Mouse (Mus musculus): ENCODE data around the gene Calcb. TPM values are rescaled to one million over a fixed set of nuclear protein-coding genes. Genes with fewer than 3 reads are reported as not detected.
A peak's percentile ranks its signal among the peaks of the same experiment; 100 is the strongest.
"Not testable (repeated sequence)": the region's sequence is repeated elsewhere in the genome, so short reads cannot be mapped to it uniquely, and the experiment has no call there.

Gene Calcb
- polyA plus RNA-seq (2012; rRNA removed): 1.0 and 1.9 TPM in 2 replicates

DNA sequence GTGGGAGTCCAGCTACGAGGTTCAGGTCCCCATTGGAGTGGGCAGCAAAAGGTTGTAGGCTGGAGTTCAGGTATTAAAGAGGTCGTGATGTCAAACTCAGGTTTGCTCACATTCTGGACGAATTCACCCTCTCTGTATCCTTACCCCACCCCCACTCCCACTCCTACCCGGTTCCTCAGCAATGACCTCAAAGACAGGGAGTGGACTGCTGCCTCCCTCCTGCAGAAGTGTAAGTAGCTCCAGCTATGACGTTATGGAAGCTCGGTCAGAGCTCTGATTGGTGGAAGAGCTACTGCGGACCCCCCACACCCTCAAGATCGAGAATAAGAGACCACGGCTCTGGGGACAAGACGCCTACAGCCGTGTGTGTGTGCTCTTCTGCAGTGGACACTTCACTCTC is at the start of gene Calcb:
Gene Calcb (plus strand): TSS at position 344 of the 400 bp plus-strand sequence.
- WGBS: 5% methylated on average over 11 of the region's 11 CpGs

DNA sequence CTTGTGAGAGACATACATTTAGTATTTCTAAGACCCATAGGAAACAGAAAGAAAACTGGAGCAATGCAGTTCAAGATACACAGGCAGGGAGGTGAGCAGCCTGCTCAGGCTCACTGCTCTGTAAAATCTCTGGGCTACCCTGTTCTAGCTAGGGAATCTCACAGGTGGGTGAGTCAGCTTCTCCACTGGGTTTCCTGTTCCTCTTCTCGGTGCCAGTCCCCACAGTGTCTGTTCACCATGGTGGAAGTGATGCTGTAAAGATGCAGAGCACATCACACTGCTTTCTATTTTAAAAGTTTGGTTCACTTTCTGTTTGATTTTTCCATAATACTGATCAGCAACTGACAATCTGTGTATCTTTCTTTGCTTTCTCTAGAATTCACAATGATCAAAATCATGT is 47.0 kb upstream of the Calcb start:
- no peak for DNase-seq
- H3K4me1 ChIP-seq (ENCODE audit: control insufficient read depth, insufficient read depth, low read length): no peaks in the 10 kb centered on the region
- TF ChIP-seq CTCF (IDR thresholded peaks at IDR 0.05; ENCODE audit: insufficient read depth, low read length) (no peak), POLR2A (IDR thresholded peaks at IDR 0.05; ENCODE audit: borderline replicate concordance, extremely low read depth, low read depth, low read length) (no peak)
- 28% methylated on average over 1 of the region's 1 CpGs for WGBS
- no peak overlapping the region for H3K4me3 ChIP-seq (replicated peaks; ENCODE audit: extremely low read depth, low read depth, low read length)

More for the DNA sequence above, at the start of gene Calcb:
- no peak for DNase-seq
- TF ChIP-seq POLR2A (IDR thresholded peaks at IDR 0.05; ENCODE audit: borderline replicate concordance, extremely low read depth, low read depth, low read length) (no peak), CTCF (IDR thresholded peaks at IDR 0.05; ENCODE audit: insufficient read depth, low read length) (no peak)
- H3K4me1 ChIP-seq (ENCODE audit: control insufficient read depth, insufficient read depth, low read length): no peaks in the 10 kb centered on the region
- H3K4me3 ChIP-seq (replicated peaks; ENCODE audit: extremely low read depth, low read depth, low read length): no peak within 1 kb of the TSS

DNA sequence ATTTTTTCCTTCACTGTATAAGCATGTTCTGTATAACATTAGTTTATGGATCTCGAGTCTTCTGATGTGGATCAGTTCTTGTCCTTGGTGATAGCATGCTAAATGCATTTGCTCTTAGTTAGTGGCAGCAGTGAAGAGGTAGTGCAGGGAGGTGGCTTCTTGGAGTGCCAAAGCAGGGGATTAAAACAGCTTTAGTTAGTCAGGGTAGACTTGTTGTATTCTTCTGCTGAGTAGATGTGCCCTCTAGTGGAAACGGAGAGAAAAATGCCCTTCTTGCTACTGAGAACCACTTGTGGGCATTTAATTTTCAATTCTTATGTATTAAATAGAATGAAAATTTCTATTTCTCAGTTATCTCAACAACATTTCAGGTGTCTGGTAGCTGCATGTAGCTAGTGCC is 45.7 kb upstream of the Calcb start:
- no peak for DNase-seq
- TF ChIP-seq CTCF (IDR thresholded peaks at IDR 0.05; ENCODE audit: insufficient read depth, low read length) (no peak), POLR2A (IDR thresholded peaks at IDR 0.05; ENCODE audit: borderline replicate concordance, extremely low read depth, low read depth, low read length) (no peak)
- Histone ChIP-seq H3K4me1 (ENCODE audit: control insufficient read depth, insufficient read depth, low read length) (no peaks in the 10 kb centered on the region), H3K4me3 (replicated peaks; ENCODE audit: extremely low read depth, low read depth, low read length) (no peak overlapping the region)
- WGBS: 28% methylated on average over 2 of the region's 2 CpGs

DNA sequence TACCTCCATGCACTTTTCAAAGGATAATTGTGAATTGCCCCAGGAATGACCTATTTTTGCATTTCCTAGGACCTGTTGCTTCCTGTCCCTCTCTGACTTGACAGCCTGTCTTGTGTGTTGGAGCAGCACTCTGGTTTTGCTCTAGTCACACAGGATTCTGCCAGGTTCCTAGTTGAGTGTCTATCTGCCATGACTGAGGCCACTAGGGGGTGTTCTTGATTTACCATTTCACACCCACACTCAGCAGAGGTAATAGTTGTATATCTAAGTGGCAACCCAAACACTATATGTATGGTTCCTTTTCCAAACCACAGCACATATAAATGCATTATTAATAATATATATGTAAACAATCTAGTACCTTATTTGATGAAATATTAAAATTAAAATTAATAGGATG is 26.1 kb upstream of the Calcb start:
- Histone ChIP-seq H3K4me3 (replicated peaks; ENCODE audit: extremely low read depth, low read depth, low read length) (no peak overlapping the region), H3K4me1 (ENCODE audit: control insufficient read depth, insufficient read depth, low read length) (no peaks in the 10 kb centered on the region)
- TF ChIP-seq POLR2A (IDR thresholded peaks at IDR 0.05; ENCODE audit: borderline replicate concordance, extremely low read depth, low read depth, low read length) (no peak), CTCF (IDR thresholded peaks at IDR 0.05; ENCODE audit: insufficient read depth, low read length) (no peak)
- no peak for DNase-seq

DNA sequence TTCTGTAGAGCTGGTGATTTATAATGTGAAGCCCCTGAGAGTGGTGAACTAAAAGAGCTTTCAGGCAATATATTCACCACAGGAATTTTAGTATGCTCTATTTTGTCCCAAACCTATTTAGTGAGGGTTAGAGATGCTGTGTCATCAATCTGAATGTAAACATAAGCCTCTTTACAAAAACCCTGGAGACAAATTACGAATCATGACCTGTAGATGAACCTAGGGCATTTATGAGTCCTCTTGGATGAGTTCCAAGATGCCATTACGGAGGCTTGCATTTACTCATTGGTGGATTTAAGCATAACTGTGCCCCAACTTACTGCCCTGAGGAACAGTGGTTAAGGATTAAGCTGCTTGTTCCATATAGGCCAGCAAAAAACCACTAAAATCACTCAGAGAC is 17.6 kb upstream of the Calcb start:
- DNase-seq: no peak
- no peak overlapping the region for H3K4me3 ChIP-seq (replicated peaks; ENCODE audit: extremely low read depth, low read depth, low read length)
- WGBS: 22% methylated on average over 2 of the region's 2 CpGs
- TF ChIP-seq POLR2A (IDR thresholded peaks at IDR 0.05; ENCODE audit: borderline replicate concordance, extremely low read depth, low read depth, low read length) (no peak), CTCF (IDR thresholded peaks at IDR 0.05; ENCODE audit: insufficient read depth, low read length) (no peak)
- H3K4me1 ChIP-seq (ENCODE audit: control insufficient read depth, insufficient read depth, low read length): no peaks in the 10 kb centered on the region

DNA sequence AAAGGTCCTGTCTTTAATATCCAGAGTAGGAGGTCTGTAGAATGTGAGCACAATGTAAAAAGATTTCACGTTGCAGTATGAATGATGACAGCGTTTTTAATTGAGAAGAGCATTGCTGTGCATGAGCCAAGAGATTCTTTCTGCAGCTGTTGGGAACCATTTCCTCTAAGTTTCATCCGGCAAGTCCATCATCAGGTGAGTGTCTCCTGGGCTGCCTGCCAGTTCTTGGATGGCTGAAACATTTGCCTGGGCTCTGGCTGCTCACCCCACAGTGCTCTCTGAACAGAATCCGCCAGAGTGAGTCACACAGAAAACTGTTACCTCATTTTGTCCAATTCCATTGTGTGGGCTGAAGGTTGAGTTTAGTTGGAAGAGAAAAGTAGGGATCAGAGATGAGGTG is 11.7 kb upstream of the Calcb start:
- no peak for TF ChIP-seq POLR2A (IDR thresholded peaks at IDR 0.05; ENCODE audit: borderline replicate concordance, extremely low read depth, low read depth, low read length)
- TF ChIP-seq CTCF (IDR thresholded peaks at IDR 0.05; ENCODE audit: insufficient read depth, low read length): no peak

DNA sequence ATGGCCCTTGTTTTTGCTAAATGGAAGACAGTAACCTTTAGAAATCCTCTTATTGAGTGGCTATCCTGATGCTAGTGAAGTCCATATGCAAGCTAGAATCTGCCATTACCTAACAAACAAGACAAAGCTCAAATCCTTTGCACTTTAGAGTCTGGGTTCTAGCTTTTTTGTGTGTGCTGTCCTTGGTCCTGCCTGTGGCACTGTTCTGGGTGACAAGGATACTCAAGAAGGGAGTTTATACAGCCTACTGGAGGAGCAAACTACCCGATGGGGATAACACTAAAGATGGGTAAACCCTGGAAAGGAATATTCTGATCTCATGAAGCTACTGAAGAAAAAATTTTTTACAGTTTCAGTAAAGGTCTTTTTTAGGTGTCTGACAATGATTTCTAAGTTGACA is 11.0 kb upstream of the Calcb start:
- no peaks in the 10 kb centered on the region for H3K4me1 ChIP-seq (ENCODE audit: control insufficient read depth, insufficient read depth, low read length)
- TF ChIP-seq CTCF (IDR thresholded peaks at IDR 0.05; ENCODE audit: insufficient read depth, low read length): no peak
- TF ChIP-seq POLR2A (IDR thresholded peaks at IDR 0.05; ENCODE audit: borderline replicate concordance, extremely low read depth, low read depth, low read length): no peak
- WGBS: 83% methylated on average over 1 of the region's 1 CpGs
- H3K4me3 ChIP-seq (replicated peaks; ENCODE audit: extremely low read depth, low read depth, low read length): no peak overlapping the region
- DNase-seq: no peak

More for the DNA sequence above, 11.7 kb upstream of the Calcb start:
- 62% methylated on average over 4 of the region's 4 CpGs for WGBS
- no peak overlapping the region for H3K4me3 ChIP-seq (replicated peaks; ENCODE audit: extremely low read depth, low read depth, low read length)
- DNase-seq: no peak
- H3K4me1 ChIP-seq (ENCODE audit: control insufficient read depth, insufficient read depth, low read length): no peaks in the 10 kb centered on the region

DNA sequence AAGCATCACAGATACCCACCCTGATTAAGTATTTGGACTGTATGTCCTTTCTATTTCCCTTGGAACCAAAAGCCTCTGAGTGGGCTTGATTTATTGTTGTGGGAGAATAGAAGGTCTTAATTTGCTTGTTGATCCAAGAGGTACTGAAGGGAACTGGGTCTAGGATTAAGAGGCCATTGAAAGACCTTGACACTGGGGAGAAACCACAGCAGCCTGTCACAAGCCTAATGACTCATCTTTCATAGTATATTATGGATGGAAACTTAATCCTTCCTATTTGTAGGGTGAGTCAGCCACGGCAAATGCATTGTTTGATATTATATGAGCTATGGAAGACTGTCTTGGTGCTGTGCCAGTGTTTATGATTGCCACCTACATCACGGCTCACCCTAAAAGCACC is 8.0 kb upstream of the Calcb start:
- no peak for DNase-seq

DNA sequence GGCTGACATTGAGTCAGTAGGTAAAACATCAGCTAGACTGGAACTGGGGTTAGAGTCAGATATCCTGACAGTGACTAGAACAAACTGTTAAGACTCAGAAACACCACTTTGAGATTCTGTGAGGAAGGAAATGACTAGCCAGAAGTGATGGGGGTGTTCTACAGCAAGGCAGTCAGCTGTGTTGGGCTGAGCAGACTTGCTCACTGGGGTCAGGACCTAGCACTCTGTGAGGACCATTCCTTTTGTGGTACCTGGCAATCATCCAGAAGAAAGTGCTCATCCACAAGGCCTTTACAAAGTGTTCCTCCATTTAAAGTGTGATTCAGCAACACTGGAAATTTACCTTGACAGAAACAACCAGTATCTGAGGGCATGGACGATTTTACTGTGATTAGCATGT is 5.9 kb upstream of the Calcb start:
- no peak for TF ChIP-seq POLR2A (IDR thresholded peaks at IDR 0.05; ENCODE audit: borderline replicate concordance, extremely low read depth, low read depth, low read length)
- TF ChIP-seq CTCF (IDR thresholded peaks at IDR 0.05; ENCODE audit: insufficient read depth, low read length): no peak
- Histone ChIP-seq H3K4me1 (ENCODE audit: control insufficient read depth, insufficient read depth, low read length) (no peaks in the 10 kb centered on the region), H3K4me3 (replicated peaks; ENCODE audit: extremely low read depth, low read depth, low read length) (no peak overlapping the region)
- DNase-seq: no peak
- WGBS: 53% methylated on average over 1 of the region's 1 CpGs

More for the DNA sequence above, 8.0 kb upstream of the Calcb start:
- H3K4me1 ChIP-seq (ENCODE audit: control insufficient read depth, insufficient read depth, low read length): no peaks in the 10 kb centered on the region
- H3K4me3 ChIP-seq (replicated peaks; ENCODE audit: extremely low read depth, low read depth, low read length): no peak overlapping the region
- 66% methylated on average over 2 of the region's 2 CpGs for WGBS
- TF ChIP-seq CTCF (IDR thresholded peaks at IDR 0.05; ENCODE audit: insufficient read depth, low read length) (no peak), POLR2A (IDR thresholded peaks at IDR 0.05; ENCODE audit: borderline replicate concordance, extremely low read depth, low read depth, low read length) (no peak)

DNA sequence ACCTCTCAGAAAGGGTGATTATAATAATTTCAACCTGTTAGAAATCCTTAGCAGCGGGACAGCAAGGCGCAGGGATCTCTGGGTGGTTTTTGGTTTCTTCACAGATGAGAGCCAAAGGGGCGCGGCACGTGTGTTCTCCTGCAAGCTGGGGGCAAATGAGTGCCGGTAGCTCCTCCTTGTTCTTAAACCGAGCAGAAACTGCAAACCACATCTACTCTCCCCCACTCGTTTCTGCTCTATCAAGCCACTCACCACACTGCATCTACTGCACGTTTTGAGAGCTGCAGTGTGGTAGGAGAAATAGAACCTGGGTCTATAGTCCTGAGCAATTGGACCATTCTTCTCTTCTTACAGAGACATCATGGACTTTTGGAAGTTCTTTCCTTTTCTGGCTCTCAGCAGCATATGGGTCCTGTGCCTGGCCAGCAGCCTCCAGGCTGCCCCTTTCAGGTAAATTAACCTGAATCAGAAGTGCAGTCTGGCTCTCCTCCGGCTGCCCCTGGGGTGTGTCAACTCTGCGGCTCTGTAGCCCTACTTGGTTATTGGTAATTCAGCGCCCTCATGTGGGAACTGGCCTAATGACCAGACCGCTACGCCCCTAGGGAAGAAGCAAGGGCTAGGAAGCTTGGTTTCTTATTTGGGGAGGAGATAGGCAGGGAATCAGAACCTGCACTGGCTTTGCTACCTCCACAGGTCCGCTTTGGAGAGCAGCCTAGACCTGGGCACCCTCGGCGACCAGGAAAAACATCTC is 1.1 kb downstream of the Calcb start:
- H3K4me3 ChIP-seq (replicated peaks; ENCODE audit: extremely low read depth, low read depth, low read length): no peak overlapping the region
- TF ChIP-seq CTCF (IDR thresholded peaks at IDR 0.05; ENCODE audit: insufficient read depth, low read length) (peak; percentile 23; the same call in 1 of the 2 replicates), POLR2A (IDR thresholded peaks at IDR 0.05; ENCODE audit: borderline replicate concordance, extremely low read depth, low read depth, low read length) (no peak)
- WGBS: 7% methylated on average over 17 of the region's 17 CpGs
- no peaks in the 10 kb centered on the region for H3K4me1 ChIP-seq (ENCODE audit: control insufficient read depth, insufficient read depth, low read length)
- no peak for DNase-seq

DNA sequence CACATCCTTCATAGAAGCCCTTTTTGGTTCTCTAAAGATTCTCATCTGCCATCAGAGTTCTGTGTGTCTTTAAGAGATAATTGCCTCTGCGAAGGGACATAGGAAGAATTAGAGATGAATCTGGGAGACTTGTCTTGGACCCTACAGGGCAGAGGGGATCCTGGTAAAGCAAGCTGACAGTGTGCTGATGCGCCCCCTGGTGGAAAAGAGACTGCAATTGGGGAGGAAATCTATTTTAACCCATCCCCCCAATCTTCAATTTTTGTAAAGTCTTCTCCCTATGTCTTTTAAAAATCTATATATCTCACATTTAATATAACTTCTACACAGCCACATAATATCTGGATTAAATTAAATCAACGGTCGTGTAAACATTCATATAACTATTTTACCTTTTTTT is 11.3 kb downstream of the Calcb start:
- WGBS: 61% methylated on average over 4 of the region's 4 CpGs
- DNase-seq; H3K4me3 ChIP-seq (replicated peaks; ENCODE audit: extremely low read depth, low read depth, low read length); H3K4me1 ChIP-seq (ENCODE audit: control insufficient read depth, insufficient read depth, low read length): not testable (repeated sequence)
